Mouse (Mus musculus) midbrain, embryonic 11.5 days (tissue): ENCODE data around the gene Nkiras2. TPM values are rescaled to one million over a fixed set of nuclear protein-coding genes. Genes with fewer than 3 reads are reported as not detected.
"Not testable (repeated sequence)": the region's sequence is repeated elsewhere in the genome, so short reads cannot be mapped to it uniquely, and the experiment has no call there.

Experiments
- ATAC-seq: fragments of 200-750 bp; cut with Nextera tagmentation; 2 replicates; pipeline ENCODE4 v1.8.0; 2017; ENCODE audit warnings: moderate TSS enrichment, moderate library complexity; ENCODE audit not compliant: low FRiP score
- DNase-seq: peaks from one replicate; pipeline ENCODE4 v3.0.0; 2015; ENCODE audit warnings: low spot score; ENCODE audit errors: missing footprints
- H3K27ac ChIP-seq: fragments of 300-500 bp; sonication (generic); 2 replicates; pipeline ENCODE4 v1.5.1; 2014; ENCODE audit warnings: low read depth, low read length
- H3K27me3 ChIP-seq: fragments of 300-500 bp; sonication (generic); 2 replicates; pipeline ENCODE4 v1.6.1; 2014; ENCODE audit warnings: mild to moderate bottlenecking, low read length, moderate library complexity, mixed read lengths; ENCODE audit not compliant: control insufficient read depth, insufficient read depth
- H3K36me3 ChIP-seq: fragments of 300-500 bp; sonication (generic); 2 replicates; pipeline ENCODE4 v1.6.1; 2014; ENCODE audit warnings: mild to moderate bottlenecking, low read length, moderate library complexity, mixed read lengths; ENCODE audit not compliant: control insufficient read depth, insufficient read depth
- H3K4me1 ChIP-seq: fragments of 300-500 bp; sonication (generic); 2 replicates; pipeline ENCODE4 v1.6.1; 2014; ENCODE audit warnings: low read length; ENCODE audit not compliant: control insufficient read depth, insufficient read depth
- H3K4me2 ChIP-seq: fragments of 300-500 bp; sonication (generic); 2 replicates; pipeline ENCODE4 v1.6.1; 2014; ENCODE audit warnings: mild to moderate bottlenecking, moderate library complexity
- H3K4me3 ChIP-seq: fragments of 300-500 bp; sonication (generic); 2 replicates; pipeline ENCODE4 v1.5.1; 2014; ENCODE audit warnings: low read depth, low read length
- H3K9ac ChIP-seq: fragments of 300-500 bp; sonication (generic); 2 replicates; pipeline ENCODE4 v1.6.1; 2014; ENCODE audit warnings: low read length
- H3K9me3 ChIP-seq: fragments of 300-500 bp; sonication (generic); 2 replicates; pipeline ENCODE4 v1.6.1; 2016; ENCODE audit warnings: low read length; ENCODE audit not compliant: control insufficient read depth
- WGBS: fragments of 180-500 bp; shearing (Covaris S2); extraction: QIAGEN DNeasy Blood & Tissue Kit; methylation state at CpG from one replicate; pipeline ENCODE4 v1.1.7; 2014; 5-methylcytosine and 5-hydroxymethylcytosine counted together
- polyA plus RNA-seq: library from polyadenylated mRNA; unstranded; fragments of >200 nt; fragmentation: Nextera tagmentation; extraction: Ambion mirVana; gene quantifications from 2 replicates; pipeline ENCODE4 v1.2.1, GENCODE M21; 2014

Nkiras2 gene
- polyA plus RNA-seq, 1 experiment from 2014 or later: 110 TPM

DNA sequence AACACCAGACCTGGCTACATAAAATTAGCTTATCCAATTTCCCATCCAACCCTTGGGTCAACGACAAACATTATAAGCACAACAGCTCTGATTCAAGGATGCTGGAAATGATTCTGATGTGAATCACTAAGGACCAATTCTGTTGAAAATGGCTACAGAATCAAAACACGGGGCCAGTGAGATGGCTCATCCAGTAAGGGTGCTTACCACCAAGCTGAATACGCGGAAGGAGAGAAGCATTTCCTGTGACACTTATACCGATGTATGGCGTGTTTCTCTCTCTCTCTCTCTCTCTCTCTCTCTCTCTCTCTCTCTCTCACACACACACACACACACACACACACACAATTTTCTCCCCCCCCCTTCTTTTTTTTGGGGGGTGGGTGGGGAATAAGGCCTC, 11.9 kb upstream of the Nkiras2 start:
- no peak overlapping the region for H3K4me3 ChIP-seq
- H3K27me3 ChIP-seq: no peaks in the 10 kb centered on the region
- WGBS: 91% methylated on average over 6 of the region's 6 CpGs
- H3K36me3 ChIP-seq: no peaks in the 10 kb centered on the region; the same call in 1 of the 2 replicates
- H3K4me2 ChIP-seq: no peak overlapping the region
- no peak overlapping the region for H3K9ac ChIP-seq
- H3K4me1 ChIP-seq: 0 out of 2 replicates have a peak, but pooled peaks cover 2% of the 10 kb centered on the region
- DNase-seq: no peak
- no peak overlapping the region for H3K27ac ChIP-seq
- H3K9me3 ChIP-seq: no peaks in the 10 kb centered on the region
- ATAC-seq: no peak

- DNase-seq: no peak
- 86% methylated on average over 4 of the region's 4 CpGs for WGBS
- no peaks in the 10 kb centered on the region for H3K27me3 ChIP-seq
Measured at GRCm38 (mm10) chr11:100608796-100609195, 10.2 kb upstream of the Nkiras2 start.

DNA sequence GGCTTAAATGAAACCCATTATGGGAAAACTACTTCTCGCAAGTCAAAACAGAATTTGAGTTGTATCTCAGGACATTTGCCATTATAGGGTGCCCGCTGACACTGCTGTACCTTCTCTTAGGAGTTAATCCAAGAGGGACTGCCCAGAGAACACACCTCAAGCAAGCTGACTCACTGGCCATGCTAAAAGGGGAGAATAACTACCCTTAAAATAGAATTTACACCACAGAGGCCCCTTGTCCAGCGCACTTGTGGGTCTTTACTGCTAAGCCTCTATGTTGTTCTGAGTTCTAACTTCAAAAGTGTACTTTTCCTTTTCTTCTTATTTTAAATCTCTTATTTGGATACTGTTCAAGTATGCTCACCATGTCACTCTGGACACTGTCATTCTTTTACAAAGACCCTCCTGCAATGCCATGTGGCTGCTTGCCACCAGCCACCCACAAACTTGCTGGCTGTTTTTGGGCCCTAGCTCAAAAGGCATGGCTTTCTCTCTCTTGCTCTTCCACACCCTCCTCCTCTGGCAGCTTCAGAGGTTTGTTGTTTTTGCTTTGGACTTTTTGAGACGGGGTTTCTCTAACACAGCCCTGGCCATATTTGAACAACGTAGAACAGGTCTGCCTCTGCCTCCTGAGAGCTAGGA, 9.6 kb upstream of the Nkiras2 start:
- Histone ChIP-seq H3K4me1 (0 out of 2 replicates have a peak, but pooled peaks cover 1% of the 10 kb centered on the region), H3K27me3 (no peaks in the 10 kb centered on the region), H3K36me3 (no peaks in the 10 kb centered on the region; the same call in 1 of the 2 replicates), H3K27ac (no peak overlapping the region), H3K4me3 (no peak overlapping the region), H3K9me3 (no peaks in the 10 kb centered on the region), H3K4me2 (no peak overlapping the region), H3K9ac (no peak overlapping the region)
- no peak for DNase-seq
- 92% methylated on average over 5 of the region's 5 CpGs for WGBS
- no peak for ATAC-seq

More at GRCm38 (mm10) chr11:100608796-100609195, 10.2 kb upstream of the Nkiras2 start:
- H3K4me3 ChIP-seq: no peak overlapping the region
- H3K27ac ChIP-seq: no peak overlapping the region
- no peaks in the 10 kb centered on the region; the same call in 1 of the 2 replicates for H3K36me3 ChIP-seq
- no peak overlapping the region for H3K9ac ChIP-seq
- 0 out of 2 replicates have a peak, but pooled peaks cover 2% of the 10 kb centered on the region for H3K4me1 ChIP-seq
- no peak overlapping the region for H3K4me2 ChIP-seq
- ATAC-seq: no peak
- H3K9me3 ChIP-seq: no peaks in the 10 kb centered on the region

GRCm38 (mm10) chr11:100609997-100610680, 8.9 kb upstream of the Nkiras2 start:
- Histone ChIP-seq H3K4me1 (no peaks in the 10 kb centered on the region), H3K9me3 (no peaks in the 10 kb centered on the region), H3K4me2 (no peak overlapping the region), H3K27ac (no peak overlapping the region), H3K4me3 (no peak overlapping the region), H3K36me3 (no peaks in the 10 kb centered on the region; the same call in 1 of the 2 replicates), H3K27me3 (no peaks in the 10 kb centered on the region), H3K9ac (no peak overlapping the region)
- DNase-seq: no peak
- 90% methylated on average over 9 of the region's 9 CpGs for WGBS
- ATAC-seq: no peak

DNA sequence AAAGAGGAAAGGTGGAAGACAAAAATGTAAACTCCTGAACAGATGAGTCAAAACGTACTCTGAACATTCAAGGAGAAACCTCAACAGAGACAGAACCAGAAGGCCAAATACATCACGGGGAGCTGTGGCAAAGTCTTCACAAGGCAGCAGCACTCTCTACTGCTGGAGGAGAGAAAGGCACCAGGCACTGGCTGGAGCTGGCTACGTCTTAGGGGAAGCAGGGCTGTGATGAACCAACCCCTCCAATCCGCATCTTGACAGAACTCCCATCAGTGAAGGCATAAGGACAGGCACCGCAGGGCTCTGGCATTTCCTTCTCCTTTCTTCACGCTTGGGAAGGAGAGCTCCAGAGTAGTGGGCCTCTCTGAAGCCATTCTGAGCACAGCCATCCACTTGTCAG, 7.4 kb upstream of the Nkiras2 start:
- Histone ChIP-seq H3K36me3 (peaks cover 4% of the 10 kb centered on the region), H3K4me1 (no peaks in the 10 kb centered on the region), H3K4me3 (no peak overlapping the region), H3K27ac (no peak overlapping the region), H3K9me3 (no peaks in the 10 kb centered on the region), H3K4me2 (no peak overlapping the region), H3K27me3 (no peaks in the 10 kb centered on the region), H3K9ac (no peak overlapping the region)
- no peak for ATAC-seq
- 88% methylated on average over 6 of the region's 6 CpGs for WGBS
- no peak for DNase-seq

DNA sequence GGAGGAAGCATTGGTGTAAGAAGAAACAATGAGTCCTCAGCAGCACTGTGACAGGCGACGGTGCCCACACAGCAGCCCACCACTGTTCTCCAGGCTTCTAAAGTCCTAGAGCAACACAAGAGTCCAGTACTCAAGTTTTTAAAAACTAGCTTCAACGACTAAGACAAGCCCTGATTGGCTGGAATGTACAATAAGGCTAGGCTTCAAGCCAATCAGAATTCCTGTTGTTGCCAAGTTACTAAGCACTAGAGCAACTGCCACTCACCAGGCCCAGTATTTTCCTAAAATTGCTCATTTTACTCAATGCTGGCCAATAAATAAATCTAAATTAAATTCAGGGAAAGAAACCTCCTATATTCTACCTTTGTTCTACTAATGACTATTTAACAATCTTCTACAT, 5.8 kb upstream of the Nkiras2 start:
- 94% methylated on average over 3 of the region's 3 CpGs for WGBS
- DNase-seq: no peak
- no peak for ATAC-seq
- H3K27me3 ChIP-seq: no peaks in the 10 kb centered on the region
- no peak overlapping the region for H3K4me3 ChIP-seq
- no peak overlapping the region for H3K9ac ChIP-seq
- no peak overlapping the region for H3K4me2 ChIP-seq
- peaks cover 7% of the 10 kb centered on the region for H3K4me1 ChIP-seq
- no peak overlapping the region for H3K27ac ChIP-seq
- H3K9me3 ChIP-seq: no peaks in the 10 kb centered on the region
- peaks cover 4% of the 10 kb centered on the region for H3K36me3 ChIP-seq

- ATAC-seq: no peak
Measured at GRCm38 (mm10) chr11:100616332-100616731, 2.7 kb upstream of the Nkiras2 start.

DNA sequence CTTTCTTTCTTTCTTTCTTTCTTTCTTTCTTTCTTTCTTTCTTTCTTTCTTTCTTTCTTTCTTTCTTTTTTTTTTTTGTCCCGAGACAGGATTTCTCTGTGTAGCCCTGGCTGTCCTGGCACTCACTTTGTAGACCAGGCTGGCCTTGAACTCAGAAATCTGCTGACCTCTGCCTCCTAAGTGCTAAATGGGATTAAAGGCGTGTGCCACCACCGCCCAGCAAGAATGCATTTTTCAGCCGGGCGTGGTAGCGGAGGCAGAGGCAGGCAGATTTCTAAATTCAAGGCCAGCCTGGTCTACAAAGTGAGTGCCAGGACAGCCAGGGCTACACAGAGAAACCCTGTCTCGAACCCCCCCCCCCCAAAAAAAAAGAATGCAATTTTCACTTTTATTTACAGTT, 2.2 kb upstream of the Nkiras2 start:
- H3K27me3 ChIP-seq, H3K9ac ChIP-seq: not testable (repeated sequence)
- peaks cover 14% of the 10 kb centered on the region for H3K4me1 ChIP-seq

More at GRCm38 (mm10) chr11:100616332-100616731, 2.7 kb upstream of the Nkiras2 start:
- Histone ChIP-seq H3K36me3 (peaks cover 4% of the 10 kb centered on the region), H3K9me3 (no peaks in the 10 kb centered on the region), H3K9ac (no peak overlapping the region), H3K4me2 (no peak overlapping the region), H3K27ac (no peak overlapping the region), H3K4me1 (peaks cover 14% of the 10 kb centered on the region), H3K27me3 (no peaks in the 10 kb centered on the region), H3K4me3 (no peak overlapping the region)
- 90% methylated on average over 5 of the region's 5 CpGs for WGBS
- DNase-seq: no peak

DNA sequence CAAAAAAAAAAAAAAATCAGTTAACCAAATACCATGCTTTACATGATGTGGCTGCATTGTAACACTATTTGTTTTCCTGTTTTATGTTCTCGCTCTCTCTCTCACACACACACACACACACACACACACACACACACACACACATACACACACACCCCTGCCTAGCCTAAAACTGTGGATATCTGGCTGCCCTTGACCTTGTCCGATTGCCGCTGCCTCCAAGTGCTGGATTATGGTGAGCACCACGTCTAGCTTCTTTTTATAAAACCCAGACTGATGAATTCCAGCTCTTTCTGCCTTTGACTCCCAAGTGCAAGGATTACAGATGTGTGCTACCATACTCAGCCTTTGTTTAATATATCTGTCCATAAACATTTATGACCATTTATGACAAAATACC, 1.6 kb upstream of the Nkiras2 start:
- WGBS: 92% methylated on average over 4 of the region's 4 CpGs
- ATAC-seq (no peak), DNase-seq (no peak)
- Histone ChIP-seq H3K4me3 (no peak overlapping the region), H3K4me2 (no peak overlapping the region), H3K27me3 (no peaks in the 10 kb centered on the region), H3K4me1 (peaks cover 14% of the 10 kb centered on the region), H3K9ac (no peak overlapping the region), H3K9me3 (no peaks in the 10 kb centered on the region), H3K36me3 (peaks cover 4% of the 10 kb centered on the region), H3K27ac (no peak overlapping the region)

More for the DNA sequence above, 2.2 kb upstream of the Nkiras2 start:
- 92% methylated on average over 7 of the region's 7 CpGs for WGBS
- not testable (repeated sequence) for DNase-seq, H3K9me3 ChIP-seq, H3K27ac ChIP-seq, H3K4me2 ChIP-seq, ATAC-seq, H3K4me3 ChIP-seq, H3K36me3 ChIP-seq
